Mouse (Mus musculus): ENCODE measurements around the gene Vmn2r88.
"Not testable (repeated sequence)": the region's sequence is repeated elsewhere in the genome, so short reads cannot be mapped to it uniquely, and the experiment has no call there.

Gene Vmn2r88

DNA sequence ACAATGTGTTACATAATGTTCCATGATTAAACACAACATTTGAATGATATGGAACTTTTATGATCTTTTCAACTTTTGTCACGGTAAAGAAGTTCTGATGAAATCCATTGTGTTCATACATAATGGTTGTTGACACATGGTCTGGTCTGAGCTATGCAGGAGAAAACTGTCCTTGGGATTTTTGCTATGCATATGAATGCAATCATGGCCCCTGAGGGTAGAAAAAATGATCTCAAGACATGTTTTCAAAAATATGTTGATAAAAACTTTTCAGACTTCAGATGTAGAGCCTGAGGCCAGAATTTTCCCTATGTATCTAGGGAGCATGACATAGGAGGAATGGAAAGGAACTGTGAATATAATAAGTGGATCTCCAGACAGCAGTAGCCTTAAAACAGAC, at the start of gene Vmn2r88:
Gene Vmn2r88 (plus strand): TSS at position 301 of the 400 bp plus-strand sequence.
- DNase-seq (ENCODE audit: low read depth, low spot score) = no peak

- no peak for DNase-seq (ENCODE audit: low read depth, low spot score)
These were observed 49.2 kb upstream of the Vmn2r88 start, which contains the start of gene Gm7247 for GRCm38 (mm10) chr14:51361456-51361855. Gm7247 (plus strand) TSS chr14:51361756.

DNA sequence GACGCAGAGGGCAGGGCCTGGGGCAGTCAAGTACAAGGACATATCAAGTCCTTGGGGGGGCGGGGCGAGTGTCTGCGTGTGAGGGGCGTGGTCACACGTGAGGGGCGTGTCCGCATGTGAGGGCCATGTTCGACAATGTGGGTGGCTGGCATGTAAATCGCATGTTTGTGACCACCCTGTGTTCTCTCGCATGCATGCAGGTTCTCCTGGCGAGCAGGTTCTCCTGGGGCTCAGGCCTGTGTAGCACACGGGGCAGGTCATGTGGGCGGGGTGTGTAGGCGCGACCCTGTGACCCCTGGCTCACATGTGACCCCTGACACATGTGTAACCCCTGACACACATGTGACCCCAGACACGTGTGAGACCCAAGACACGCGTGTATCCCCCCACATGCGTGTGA, 27.8 kb upstream of the Vmn2r88 start:
- no peak for DNase-seq (ENCODE audit: low read depth, low spot score)

DNA sequence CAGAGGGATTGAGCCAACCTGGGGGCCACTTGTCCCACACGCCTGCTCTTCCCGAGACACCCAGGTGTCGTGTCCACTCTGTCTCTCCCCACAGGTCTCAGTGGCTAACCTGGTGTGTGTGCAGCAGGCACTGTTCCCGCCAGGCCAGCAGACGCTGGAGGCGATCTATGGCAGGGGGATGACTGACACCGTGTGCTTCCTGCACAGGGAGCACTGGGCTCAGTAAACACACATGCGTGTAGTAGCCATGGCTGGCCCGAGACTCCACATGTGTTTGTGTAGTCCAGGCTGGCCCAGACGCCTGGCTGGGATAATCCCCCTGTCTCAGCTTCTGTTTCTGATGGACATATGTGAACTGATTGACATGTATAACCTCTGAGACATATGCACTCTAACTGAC, 26.3 kb upstream of the Vmn2r88 start:
- no peak for DNase-seq (ENCODE audit: low read depth, low spot score)

DNA sequence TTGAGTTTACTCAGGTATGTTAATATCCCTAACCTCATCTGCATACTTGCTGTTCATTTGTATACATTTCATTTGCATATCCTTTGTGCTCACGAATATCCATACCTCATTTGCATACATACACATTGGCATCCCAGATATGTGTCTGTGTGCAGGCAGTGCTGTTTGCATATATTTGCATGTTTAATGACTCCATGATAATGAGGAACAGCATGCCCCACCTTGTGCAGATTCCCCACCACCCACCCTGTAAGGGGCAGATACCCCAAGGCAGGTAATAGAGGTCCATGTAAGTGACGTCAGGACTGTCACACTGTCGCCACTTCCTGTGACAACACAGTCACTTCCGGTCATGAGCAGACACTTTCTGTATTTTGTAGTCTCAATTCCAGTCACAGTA, 24.9 kb upstream of the Vmn2r88 start:
- DNase-seq (ENCODE audit: low read depth, low spot score) = no peak

DNA sequence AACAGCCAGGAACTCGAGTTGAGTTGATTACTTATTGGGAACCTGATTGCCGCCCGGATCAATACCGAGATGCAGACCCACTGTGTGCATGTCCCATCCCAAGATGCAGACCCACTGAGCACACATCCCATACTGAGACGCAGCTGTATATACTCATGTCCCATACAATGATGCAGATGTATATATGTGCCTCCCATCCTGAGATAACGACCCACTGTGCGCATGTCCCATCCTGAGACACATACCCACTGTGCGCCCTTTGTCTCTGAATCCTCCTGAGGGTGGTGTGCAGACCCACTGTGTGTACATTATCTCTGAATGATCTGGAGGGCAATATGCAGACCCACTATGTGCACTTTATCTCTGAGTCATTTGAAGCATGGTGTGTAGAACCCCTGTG, 22.9 kb upstream of the Vmn2r88 start:
- DNase-seq (ENCODE audit: low read depth, low spot score) = no peak

DNA sequence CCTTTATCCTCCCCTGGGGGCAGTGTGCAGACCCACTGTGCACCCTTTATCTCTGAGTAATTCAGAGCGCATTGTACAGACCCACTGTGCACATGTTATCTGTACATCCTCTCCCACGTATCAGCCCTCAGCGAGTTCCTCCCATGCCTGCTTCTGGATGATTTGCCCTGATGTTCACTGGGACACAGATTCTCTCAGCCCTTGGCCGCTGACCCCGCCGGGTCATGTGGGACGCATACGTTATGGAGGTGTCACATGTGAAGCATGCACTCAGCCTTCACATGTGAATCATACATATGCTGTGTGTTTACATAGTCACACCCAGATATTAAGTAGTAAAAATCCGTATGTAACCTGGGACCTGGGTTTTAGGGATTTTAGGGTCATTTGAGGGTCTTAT, 22.4 kb upstream of the Vmn2r88 start:
- DNase-seq (ENCODE audit: low read depth, low spot score) = no peak

DNA sequence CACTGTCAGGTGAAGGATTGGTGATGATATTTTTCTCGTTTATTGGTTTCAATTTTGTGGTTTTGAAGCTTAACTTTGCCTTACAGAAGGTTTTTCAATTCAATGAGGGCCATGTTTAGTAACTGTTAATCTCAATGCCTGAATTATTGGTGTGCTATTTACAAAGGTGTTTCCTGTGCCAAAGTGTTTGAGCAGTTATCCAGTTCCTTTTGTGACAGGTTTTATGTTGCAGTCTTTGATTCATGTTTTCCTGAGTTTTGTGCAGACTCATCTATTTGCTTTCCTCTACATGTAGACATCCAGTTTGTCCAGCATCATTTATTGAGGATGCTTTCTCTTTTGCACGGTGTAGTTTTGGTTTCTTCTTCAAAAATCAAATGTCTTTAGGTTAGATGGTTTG, 13.3 kb downstream of the Vmn2r88 start:
- DNase-seq (ENCODE audit: low read depth, low spot score) = no peak

GRCm38 (mm10) chr14:51430138-51430537, 19.5 kb downstream of the Vmn2r88 start:
- not testable (repeated sequence) for DNase-seq (ENCODE audit: low read depth, low spot score)

- no peak for DNase-seq (ENCODE audit: low read depth, low spot score)
These were observed 23.9 kb downstream of the Vmn2r88 start for GRCm38 (mm10) chr14:51434546-51434945.

GRCm38 (mm10) chr14:51435020-51435419, 24.4 kb downstream of the Vmn2r88 start:
- no peak for DNase-seq (ENCODE audit: low read depth, low spot score)

DNA sequence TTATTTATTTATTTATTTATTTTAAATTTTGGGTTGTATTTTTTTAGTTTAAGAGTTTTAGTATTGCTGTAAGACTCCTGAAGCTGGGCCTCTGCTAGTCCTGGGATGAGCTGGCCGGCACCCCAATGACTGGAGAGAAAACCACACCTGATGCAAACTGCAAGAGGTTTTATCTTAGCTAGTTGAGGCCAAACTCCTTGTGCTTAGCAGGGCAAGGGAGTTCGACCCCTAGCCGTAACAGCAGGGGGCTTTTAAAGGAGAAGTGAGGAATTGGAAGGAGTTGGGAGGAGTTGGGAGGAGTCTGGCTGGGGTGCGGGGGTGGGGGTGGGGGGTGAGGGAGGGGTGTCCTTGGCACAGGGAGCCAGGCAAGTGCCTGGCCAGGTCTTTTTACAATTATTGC, 28.3 kb downstream of the Vmn2r88 start:
- DNase-seq (ENCODE audit: low read depth, low spot score) = no peak

DNA sequence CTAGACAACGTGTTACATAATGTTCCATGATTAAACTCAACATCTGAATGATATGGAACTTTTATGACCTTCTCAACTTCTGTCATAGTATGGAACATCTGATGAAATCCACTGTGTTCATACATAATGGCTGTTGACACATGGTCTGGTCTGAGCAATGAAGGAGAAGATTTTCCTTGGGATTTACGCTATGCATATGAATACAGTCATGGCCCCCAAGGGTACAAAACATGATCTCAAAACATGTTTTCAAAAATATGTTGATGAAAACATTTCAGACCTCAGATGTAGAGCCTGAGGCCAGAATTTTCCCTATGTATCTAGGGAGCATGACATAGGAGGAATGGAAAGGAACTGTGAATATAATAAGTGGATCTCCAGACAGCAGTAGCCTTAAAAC, 40.9 kb downstream of the Vmn2r88 start, which contains the start of gene Vmn2r89:
Gene Vmn2r89 (plus strand): TSS at position 301 of the 400 bp plus-strand sequence.
- not testable (repeated sequence) for DNase-seq (ENCODE audit: low read depth, low spot score)
